Mouse (Mus musculus): ENCODE data around the gene Dbnl.

Gene Dbnl

DNA sequence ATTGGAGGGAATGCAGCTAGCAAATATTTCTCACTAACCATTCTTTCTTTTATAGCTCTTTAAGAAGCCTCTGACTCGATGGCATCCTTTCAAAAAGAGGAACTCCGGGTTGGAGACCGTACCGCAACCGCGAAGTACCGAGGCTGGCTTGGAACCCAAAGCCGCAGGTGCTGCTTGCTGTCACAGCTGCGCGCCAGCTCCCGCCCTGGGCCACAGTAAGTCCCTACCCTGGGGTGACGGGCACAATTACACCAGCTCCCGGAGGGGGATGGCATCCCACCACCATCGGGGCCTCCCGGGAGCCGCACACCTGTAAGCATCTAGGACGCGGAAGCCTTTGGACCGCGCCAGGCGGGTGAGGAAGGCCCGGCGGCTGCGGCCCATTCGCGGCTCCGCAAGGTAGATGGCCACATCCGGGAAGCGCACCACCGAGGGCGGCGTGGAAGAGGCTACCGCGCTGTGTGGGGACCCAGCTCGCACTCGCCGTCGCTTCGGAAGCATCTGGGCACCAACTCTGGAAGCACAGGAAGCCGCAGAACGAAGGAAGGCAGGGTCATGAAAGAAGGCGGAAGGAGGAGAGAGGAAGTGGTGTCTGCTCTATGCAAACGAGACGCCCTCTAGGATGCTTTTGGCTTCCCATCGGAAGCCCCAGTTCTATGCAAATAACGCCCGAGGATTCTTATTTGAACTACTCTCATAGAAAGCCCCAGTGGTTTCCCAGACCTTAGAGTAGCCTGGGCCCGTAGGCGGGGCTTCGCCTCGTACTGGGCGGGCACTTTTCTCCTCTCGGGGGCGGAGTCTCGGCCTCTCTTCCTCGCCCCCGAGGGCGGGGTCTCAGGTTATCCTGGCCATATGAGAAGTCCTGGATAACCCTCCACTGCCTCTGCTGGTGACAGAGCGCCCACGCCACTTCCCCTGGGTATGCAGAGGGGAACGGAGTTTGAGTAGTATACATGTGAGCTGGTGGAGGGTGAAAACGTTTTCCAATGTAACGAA is 49.3 kb downstream of the Dbnl start, which contains the start of gene Polm:
Gene Polm, minus strand, starts transcription at position 766 of the 996 bp plus-strand sequence.
- DNase-seq (ENCODE audit: low spot score) = peak; percentile 95

DNA sequence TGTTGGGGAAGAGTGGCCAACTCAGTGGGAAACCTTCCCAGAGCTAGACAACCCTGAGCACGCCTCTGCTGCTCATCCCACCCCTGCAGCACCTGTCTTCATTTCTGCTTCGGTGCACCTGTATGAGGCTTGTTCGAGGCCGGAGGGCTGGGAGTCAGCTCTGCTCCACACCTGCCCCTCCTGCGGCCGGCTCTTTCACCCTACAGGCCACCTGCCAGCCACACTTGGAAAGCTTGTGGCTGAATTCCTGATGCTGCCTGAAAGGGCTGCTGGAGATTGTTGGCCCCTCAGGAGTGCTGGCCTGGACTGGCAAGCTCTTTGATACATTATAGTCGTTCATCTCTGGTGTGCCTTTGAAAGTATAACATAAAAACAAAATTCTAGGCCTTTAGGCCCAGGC is 52.1 kb downstream of the Dbnl start:
- DNase-seq (ENCODE audit: low spot score) = no peak

DNA sequence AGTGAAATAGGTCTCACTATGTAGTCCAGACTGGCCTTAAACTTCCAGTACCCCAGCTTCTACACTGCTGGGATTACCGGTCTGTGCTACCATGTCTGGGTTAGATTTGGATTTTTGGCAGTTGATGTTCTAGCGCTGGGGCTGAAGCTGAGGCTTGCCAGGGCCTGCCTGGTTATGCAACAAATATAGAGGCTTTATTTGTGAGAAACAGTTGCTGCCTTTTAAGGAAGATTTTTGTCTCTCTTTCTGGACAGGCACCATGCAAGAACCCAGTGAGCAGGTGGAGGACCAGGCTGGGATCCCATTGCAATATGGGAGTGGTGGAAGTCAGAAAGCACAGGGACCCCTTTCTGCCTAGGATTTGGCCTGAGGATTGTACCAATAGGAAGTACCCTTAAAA is 53.5 kb downstream of the Dbnl start:
- DNase-seq (ENCODE audit: low spot score) = no peak

DNA sequence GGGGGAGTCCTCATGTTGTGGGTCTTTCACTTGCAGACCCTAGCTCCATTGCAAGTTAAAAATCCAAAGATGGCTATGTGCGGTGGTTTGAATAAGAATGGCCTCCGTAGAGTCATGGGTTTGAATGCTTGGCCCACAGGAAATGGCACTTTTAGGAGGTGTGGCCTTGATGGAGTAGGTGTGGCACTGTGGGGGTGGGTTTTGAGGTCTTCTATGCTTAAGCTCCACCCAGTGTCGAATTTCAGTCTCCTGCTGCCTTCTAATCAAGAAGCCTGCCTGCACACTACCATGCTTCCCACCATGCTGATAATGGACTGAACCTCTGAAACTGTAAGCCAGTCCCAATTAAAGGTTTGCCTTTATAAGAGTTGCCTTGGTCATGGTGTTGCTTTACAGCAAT is 54.8 kb downstream of the Dbnl start:
- no peak for DNase-seq (ENCODE audit: low spot score)

DNA sequence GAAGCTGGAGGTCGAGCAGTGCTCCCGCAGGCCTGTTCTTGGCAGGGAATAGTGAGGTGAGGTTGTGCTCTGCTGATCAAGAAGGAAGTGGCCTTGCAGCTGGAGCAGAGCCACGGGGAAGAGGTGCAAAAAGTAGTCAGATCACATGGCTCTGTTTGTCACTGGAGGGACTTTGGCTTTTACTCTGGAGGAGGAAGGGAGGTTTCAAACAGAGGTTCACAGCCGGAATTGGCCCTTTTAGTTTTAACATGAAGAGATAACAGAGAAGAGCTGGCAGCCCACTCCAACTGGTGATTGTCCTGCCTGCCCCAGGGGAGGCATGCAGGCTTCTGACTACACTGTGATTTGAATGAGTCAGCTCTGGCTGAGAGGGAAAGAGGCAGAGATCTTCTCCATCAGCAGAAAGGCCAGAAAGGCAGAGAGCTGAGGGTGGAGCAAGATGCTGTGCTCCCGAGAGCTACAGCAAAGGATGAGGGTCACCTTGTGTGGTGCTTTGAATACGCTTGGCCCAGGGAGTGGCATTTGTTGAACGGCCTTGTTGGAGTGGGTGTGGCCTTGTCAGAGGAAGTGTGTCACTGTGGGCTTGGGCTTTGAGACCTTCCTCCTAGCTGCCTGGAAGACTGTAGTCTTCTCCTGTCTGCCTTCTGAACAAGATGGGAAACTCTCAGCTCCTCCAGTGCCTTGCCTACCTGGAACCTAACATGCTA is 58.5 kb downstream of the Dbnl start:
- DNase-seq (ENCODE audit: low spot score) = no peak

DNA sequence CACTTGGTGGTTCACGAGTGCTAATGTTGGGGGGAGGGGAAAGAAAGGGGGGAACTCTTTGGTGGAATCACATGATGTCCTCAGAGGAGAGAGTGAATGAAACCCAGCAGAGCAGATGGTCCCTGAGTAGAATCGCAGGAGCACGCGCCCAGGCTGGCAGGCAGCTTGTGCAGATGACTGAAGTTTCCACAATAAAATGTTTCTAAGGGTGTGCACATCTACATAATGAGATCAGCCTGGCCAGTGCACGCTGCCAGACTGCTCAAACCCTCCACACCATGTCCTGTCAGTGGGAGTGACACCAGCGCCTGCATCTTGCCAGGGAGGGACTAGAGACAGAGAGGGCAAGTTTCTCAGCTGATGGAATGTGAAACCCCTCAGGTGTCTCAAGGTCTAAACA is 60.5 kb downstream of the Dbnl start:
- DNase-seq (ENCODE audit: low spot score) = no peak

DNA sequence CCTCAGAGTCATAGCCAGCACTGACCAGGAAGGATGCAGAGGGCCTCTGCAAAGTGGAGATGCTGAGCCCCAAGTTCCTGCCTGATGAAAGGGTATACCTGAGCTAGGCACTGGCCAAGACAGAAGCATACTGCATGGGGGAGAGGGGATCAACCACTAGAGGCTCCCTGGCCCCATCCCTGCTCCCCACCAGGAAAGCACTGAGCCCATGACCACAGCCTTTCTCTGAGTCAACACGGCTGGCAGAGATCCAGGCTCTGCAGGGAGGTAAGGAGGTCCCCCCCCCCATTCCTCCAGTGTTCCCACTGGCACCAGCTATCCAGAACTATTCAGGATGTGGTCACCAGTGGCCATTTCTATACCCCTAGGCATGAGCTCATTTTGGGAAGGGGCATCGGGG is 61.0 kb downstream of the Dbnl start:
- DNase-seq (ENCODE audit: low spot score) = no peak

DNA sequence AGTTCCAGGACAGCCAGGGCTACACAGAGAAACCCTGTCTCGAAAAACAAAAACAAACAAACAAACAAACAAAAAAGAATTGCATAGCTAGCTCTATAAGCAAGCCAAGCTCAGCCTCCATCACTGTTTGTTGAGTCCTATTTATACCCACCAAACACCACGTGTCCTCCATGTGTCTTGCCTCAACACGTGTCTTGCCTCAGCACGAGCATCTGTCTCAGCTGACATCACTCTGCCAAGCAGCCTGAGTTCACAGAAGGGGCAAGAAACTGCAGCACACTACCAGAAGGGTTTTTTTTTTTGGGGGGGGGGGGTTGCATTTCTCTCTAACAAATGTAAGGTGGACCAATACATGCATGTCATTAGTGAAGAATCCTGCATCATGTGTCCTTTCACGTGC is 62.2 kb downstream of the Dbnl start:
- DNase-seq (ENCODE audit: low spot score) = no peak

All from embryo, embryonic 10 days (tissue).